Mouse (Mus musculus): ENCODE data around the gene Map3k6.

GRCm38 (mm10) chr4:133282656-133283055 lies 42.0 kb downstream of the Map3k6 start:
- TF ChIP-seq CTCF (IDR thresholded peaks at IDR 0.05; ENCODE audit: borderline replicate concordance, extremely low read depth, insufficient read depth, insufficient read length) (peak; percentile 6; the same call in 1 of the 2 replicates), POLR2A (IDR thresholded peaks at IDR 0.05; ENCODE audit: borderline replicate concordance, extremely low read depth, insufficient read depth, insufficient read length, poor library complexity, severe bottlenecking) (no peak)
